Mouse (Mus musculus) embryonic facial prominence, embryonic 14.5 days (tissue): ENCODE results near the gene Pck2. TPM values are rescaled to one million over a fixed set of nuclear protein-coding genes. Genes with fewer than 3 reads are reported as not detected.

Experiments
- ATAC-seq: fragments of 200-750 bp; cut with Nextera tagmentation; 2 replicates; pipeline ENCODE4 v1.8.0; 2017; ENCODE audit warnings: low read depth, moderate number of reproducible peaks, moderate TSS enrichment
- DNase-seq: peaks from one replicate; pipeline ENCODE4 v3.0.0-alpha.2; 2015; ENCODE audit warnings: low spot score
- H3K27ac ChIP-seq: fragments of 300-500 bp; sonication (generic); replicated peaks from 2 replicates; pipeline ENCODE4 v1.5.1; 2014; ENCODE audit warnings: low read depth, mild to moderate bottlenecking, low read length, moderate library complexity
- H3K27me3 ChIP-seq: fragments of 300-500 bp; sonication (generic); replicated peaks from 2 replicates; pipeline ENCODE4 v1.6.1; 2014; ENCODE audit warnings: low read length; ENCODE audit not compliant: control insufficient read depth, insufficient read depth
- H3K36me3 ChIP-seq: fragments of 300-500 bp; sonication (generic); 2 replicates; pipeline ENCODE4 v1.6.1; 2014; ENCODE audit warnings: low read length, mixed read lengths; ENCODE audit not compliant: control insufficient read depth, insufficient read depth
- H3K4me1 ChIP-seq: fragments of 300-500 bp; sonication (generic); 2 replicates; pipeline ENCODE4 v1.6.1; 2014; ENCODE audit warnings: antibody characterized with exemption, low read length; ENCODE audit not compliant: control insufficient read depth, insufficient read depth
- H3K4me2 ChIP-seq: fragments of 300-500 bp; sonication (generic); 2 replicates; pipeline ENCODE4 v1.6.1; 2014; ENCODE audit warnings: low read depth, mild to moderate bottlenecking, low read length, moderate library complexity, mixed read lengths
- H3K4me3 ChIP-seq: fragments of 300-500 bp; sonication (generic); 2 replicates; pipeline ENCODE4 v1.5.1; 2014; ENCODE audit warnings: low read depth, mild to moderate bottlenecking, low read length
- H3K9ac ChIP-seq: fragments of 300-500 bp; sonication (generic); 2 replicates; pipeline ENCODE4 v1.6.1; 2014; ENCODE audit warnings: low read depth, mild to moderate bottlenecking, low read length, moderate library complexity, mixed read lengths
- H3K9me3 ChIP-seq: fragments of 300-500 bp; sonication (generic); 2 replicates; pipeline ENCODE4 v1.6.1; 2016; ENCODE audit warnings: low read length; ENCODE audit not compliant: control insufficient read depth
- WGBS: fragments of 180-500 bp; shearing (Covaris S2); extraction: QIAGEN DNeasy Blood & Tissue Kit; methylation state at CpG from one replicate; pipeline ENCODE4 v1.1.7; 2014; 5-methylcytosine and 5-hydroxymethylcytosine counted together
- polyA plus RNA-seq: library from polyadenylated mRNA; unstranded; fragments of >200 nt; fragmentation: Nextera tagmentation; extraction: Ambion mirVana; gene quantifications from 2 replicates; pipeline ENCODE4 v1.2.1, GENCODE M21; 2014

The Pck2 gene
- polyA plus RNA-seq, 1 experiment from 2014 or later = 28.1 TPM

GRCm38 (mm10) chr14:55559799-55560201 is 19.7 kb downstream of the Pck2 start, which contains the start of gene Dcaf11:
Dcaf11 (plus strand) TSS chr14:55560006.
- peak within 1 kb of the TSS; percentile 98 for H3K27ac ChIP-seq
- H3K27me3 ChIP-seq = no peaks in the 10 kb centered on the region
- H3K4me3 ChIP-seq = peak within 1 kb of the TSS; percentile 70
- peak within 1 kb of the TSS; percentile 77 for H3K9ac ChIP-seq
- no peaks in the 10 kb centered on the region for H3K9me3 ChIP-seq
- peak; percentile 81 for ATAC-seq
- peak within 1 kb of the TSS; percentile 65 for H3K4me2 ChIP-seq
- 0% methylated on average over 27 of the region's 27 CpGs for WGBS
- peaks cover 8% of the 10 kb centered on the region for H3K4me1 ChIP-seq
- DNase-seq = peak; percentile 96
- peaks cover 17% of the 10 kb centered on the region for H3K36me3 ChIP-seq

- ATAC-seq = peak; percentile 95
- Histone ChIP-seq H3K9ac (peak within 1 kb of the TSS; percentile 77), H3K4me2 (peak within 1 kb of the TSS; percentile 65), H3K36me3 (peaks cover 23% of the 10 kb centered on the region), H3K9me3 (no peaks in the 10 kb centered on the region), H3K4me3 (peak within 1 kb of the TSS; percentile 70), H3K4me1 (peaks cover 8% of the 10 kb centered on the region), H3K27me3 (no peaks in the 10 kb centered on the region), H3K27ac (peak within 1 kb of the TSS; percentile 98)
- peak; percentile 100 for DNase-seq
- 0% methylated on average over 34 of the region's 51 CpGs for WGBS
Observed at GRCm38 (mm10) chr14:55560202-55561073, 20.4 kb downstream of the Pck2 start, which contains the start of gene A730061H03Rik. A730061H03Rik (minus strand) TSS chr14:55560406.

- Histone ChIP-seq H3K9ac (no peak overlapping the region), H3K27me3 (no peaks in the 10 kb centered on the region), H3K9me3 (no peaks in the 10 kb centered on the region), H3K4me2 (peak overlapping the region; percentile 65), H3K4me1 (peaks cover 8% of the 10 kb centered on the region), H3K4me3 (peak overlapping the region; percentile 70; the same call in 1 of the 2 replicates), H3K27ac (no peak overlapping the region), H3K36me3 (peaks cover 38% of the 10 kb centered on the region)
- 81% methylated on average over 10 of the region's 10 CpGs for WGBS
- ATAC-seq = no peak
- DNase-seq = no peak
Observed at GRCm38 (mm10) chr14:55561860-55562259, 21.8 kb downstream of the Pck2 start.

DNA sequence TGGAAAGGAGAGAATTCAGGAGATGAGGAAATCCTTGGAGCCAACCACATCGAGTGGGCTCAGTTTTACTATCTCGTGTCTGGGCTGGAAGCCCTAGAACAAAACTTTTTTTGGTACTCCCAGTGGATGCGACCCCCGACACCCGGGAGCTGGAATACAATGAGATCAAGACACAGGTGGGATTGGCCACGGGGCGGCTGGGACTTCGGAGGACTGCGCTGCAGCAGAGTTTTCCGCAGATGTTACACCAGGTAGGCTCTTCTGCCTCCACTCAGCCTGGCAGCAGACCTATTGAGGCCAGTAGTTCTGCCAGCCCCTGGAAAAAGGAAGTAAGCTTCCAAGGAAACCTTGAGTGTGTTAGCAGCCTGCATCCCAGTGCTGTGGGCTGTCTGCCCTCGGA is 23.2 kb downstream of the Pck2 start:
- DNase-seq = no peak
- WGBS = 84% methylated on average over 11 of the region's 11 CpGs
- no peak overlapping the region for H3K27ac ChIP-seq
- H3K27me3 ChIP-seq = no peaks in the 10 kb centered on the region
- no peak overlapping the region for H3K4me3 ChIP-seq
- H3K9me3 ChIP-seq = no peaks in the 10 kb centered on the region
- H3K36me3 ChIP-seq = peaks cover 50% of the 10 kb centered on the region
- no peak overlapping the region for H3K4me2 ChIP-seq
- ATAC-seq = no peak
- H3K4me1 ChIP-seq = peaks cover 8% of the 10 kb centered on the region
- H3K9ac ChIP-seq = no peak overlapping the region

DNA sequence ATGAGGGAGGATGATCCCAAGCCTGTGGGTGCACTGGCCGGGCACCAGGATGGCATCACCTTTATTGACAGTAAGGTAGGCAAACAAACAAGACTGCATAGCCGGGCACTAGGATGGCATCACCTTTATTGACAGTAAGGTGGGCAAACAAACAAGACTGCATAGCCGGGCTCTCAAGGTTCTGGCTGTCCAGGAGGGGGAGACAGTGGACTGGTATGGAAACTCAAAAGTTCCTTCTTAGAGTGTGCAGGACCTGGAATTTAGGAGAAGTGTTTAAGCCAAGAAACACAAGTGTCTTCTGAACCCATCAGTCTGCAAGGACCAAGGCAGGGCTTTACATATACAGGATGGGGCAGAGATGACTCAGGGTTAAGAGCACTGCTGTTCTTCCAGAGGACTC is 25.7 kb downstream of the Pck2 start:
- H3K27ac ChIP-seq = no peak overlapping the region
- no peaks in the 10 kb centered on the region for H3K27me3 ChIP-seq
- DNase-seq = no peak
- 84% methylated on average over 3 of the region's 3 CpGs for WGBS
- H3K4me2 ChIP-seq = no peak overlapping the region
- H3K4me1 ChIP-seq = peaks cover 8% of the 10 kb centered on the region
- ATAC-seq = no peak
- H3K4me3 ChIP-seq = no peak overlapping the region
- H3K9ac ChIP-seq = no peak overlapping the region
- no peaks in the 10 kb centered on the region for H3K9me3 ChIP-seq
- H3K36me3 ChIP-seq = peaks cover 58% of the 10 kb centered on the region

DNA sequence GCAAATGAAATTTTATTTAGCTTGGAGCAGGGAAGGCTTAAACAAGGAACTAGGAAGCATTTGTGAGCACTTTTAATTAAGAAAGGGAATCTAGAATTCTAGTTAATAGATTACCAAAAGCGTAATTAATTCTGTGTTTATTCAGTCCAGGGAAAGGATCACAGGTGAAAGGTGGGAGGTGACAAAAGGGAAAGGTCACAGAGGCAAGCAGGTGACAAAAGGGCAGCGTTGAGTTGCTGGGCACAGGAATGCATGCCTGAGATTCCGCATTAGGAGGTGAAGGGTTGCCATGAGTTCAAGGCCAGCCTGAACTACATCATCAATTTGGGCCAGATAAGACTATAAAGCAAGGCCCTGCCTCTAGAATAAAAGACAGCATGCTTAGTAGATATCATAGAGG is 27.4 kb downstream of the Pck2 start:
- Histone ChIP-seq H3K4me3 (no peak overlapping the region), H3K36me3 (peaks cover 58% of the 10 kb centered on the region), H3K27me3 (no peaks in the 10 kb centered on the region), H3K9ac (no peak overlapping the region), H3K4me1 (no peaks in the 10 kb centered on the region), H3K4me2 (no peak overlapping the region), H3K9me3 (no peaks in the 10 kb centered on the region), H3K27ac (no peak overlapping the region)
- WGBS = 90% methylated on average over 3 of the region's 3 CpGs
- DNase-seq = no peak
- ATAC-seq = no peak

GRCm38 (mm10) chr14:55570588-55570987 is 30.5 kb downstream of the Pck2 start:
- no peaks in the 10 kb centered on the region for H3K9me3 ChIP-seq
- H3K27ac ChIP-seq = no peak overlapping the region
- no peak overlapping the region for H3K9ac ChIP-seq
- H3K4me3 ChIP-seq = no peak overlapping the region
- 82% methylated on average over 2 of the region's 2 CpGs for WGBS
- no peak for ATAC-seq
- H3K4me1 ChIP-seq = no peaks in the 10 kb centered on the region
- peaks cover 33% of the 10 kb centered on the region for H3K36me3 ChIP-seq
- no peak for DNase-seq
- no peaks in the 10 kb centered on the region for H3K27me3 ChIP-seq
- no peak overlapping the region for H3K4me2 ChIP-seq

- H3K4me3 ChIP-seq = no peak overlapping the region
- H3K27me3 ChIP-seq = no peaks in the 10 kb centered on the region
- H3K9ac ChIP-seq = no peak overlapping the region
- no peak overlapping the region for H3K27ac ChIP-seq
- peaks cover 22% of the 10 kb centered on the region; the same call in 1 of the 2 replicates for H3K36me3 ChIP-seq
- H3K9me3 ChIP-seq = no peaks in the 10 kb centered on the region
- ATAC-seq (no peak), DNase-seq (no peak)
- H3K4me2 ChIP-seq = no peak overlapping the region
- no peaks in the 10 kb centered on the region for H3K4me1 ChIP-seq
Observed at GRCm38 (mm10) chr14:55571760-55572159, 31.7 kb downstream of the Pck2 start.
